ENCODE assay signal across 15 mouse cellular contexts in genomic region chr13:75440051-75440450, GRCm38 (mm10).
"Had no signal": no experiment of that assay in that cellular context is flagged by ENCODE, and none has a peak within 500 bp of the region (broad histone marks: within the 10 kb centered on the region; RNA-seq: fewer than 3 reads in every experiment).

No protein-coding gene starts in this region.

- H3K4me2 ChIP-seq: neural tube, embryonic 15.5 days; stomach, embryonic 15.5 days had no signal

- H3K4me3 ChIP-seq: neural tube, embryonic 15.5 days; stomach, embryonic 15.5 days had no signal

- H3K27ac ChIP-seq: neural tube, embryonic 15.5 days; stomach, embryonic 15.5 days; stomach, postnatal 0 days had no signal

- H3K27me3 ChIP-seq: neural tube, embryonic 15.5 days; stomach, embryonic 15.5 days had no signal

- H3K36me3 ChIP-seq: neural tube, embryonic 15.5 days; stomach, embryonic 15.5 days had no signal

- H3K9me3 ChIP-seq: neural tube, embryonic 15.5 days; stomach, embryonic 15.5 days had no signal

- H3K9ac ChIP-seq: neural tube, embryonic 15.5 days; stomach, embryonic 15.5 days had no signal

- H3K4me1 ChIP-seq: neural tube, embryonic 15.5 days; stomach, embryonic 15.5 days had no signal

- DNase-seq: retina, postnatal 1 day; right cerebral cortex, adult 18-20 months; right cerebral cortex, postnatal 14 days; right cerebral cortex, postnatal 25 days; right cerebral cortex, postnatal 4 days; spleen, adult 18-20 months; thymus, adult 18-20 months; thymus, adult 2 months; thymus, postnatal 14 days; thymus, postnatal 25 days; thymus, postnatal 36 days; thymus, postnatal 4 days had no signal
